Mouse (Mus musculus): ENCODE data around the gene Pxdn. TPM values are rescaled to one million over a fixed set of nuclear protein-coding genes. Genes with fewer than 3 reads are reported as not detected.

The Pxdn gene
- polyA plus RNA-seq, 1 experiment from 2014 or later, result 83.7 TPM

DNA sequence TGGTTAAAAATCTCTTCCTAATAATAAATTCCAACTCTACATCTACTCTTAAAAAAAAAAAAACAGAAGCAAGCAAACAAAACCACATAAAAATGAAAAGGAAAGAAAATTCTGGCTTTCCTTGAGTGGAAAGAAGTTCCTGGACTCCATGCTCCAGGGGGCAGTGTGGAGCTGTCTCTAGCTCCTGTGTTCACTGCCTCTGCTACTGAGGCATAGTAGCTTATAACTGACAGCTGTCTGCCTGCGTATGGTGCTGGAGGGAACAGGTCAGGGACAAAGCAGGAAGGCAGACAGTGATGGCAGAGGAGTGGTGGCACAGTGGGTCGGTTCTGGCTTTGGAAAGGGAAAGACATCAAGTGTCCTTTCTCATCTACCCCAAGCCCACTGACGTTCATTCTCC lies 10.5 kb upstream of the Pxdn start:
- 42% methylated on average over 3 of the region's 3 CpGs for WGBS (ENCODE audit: insufficient replicate concordance)

DNA sequence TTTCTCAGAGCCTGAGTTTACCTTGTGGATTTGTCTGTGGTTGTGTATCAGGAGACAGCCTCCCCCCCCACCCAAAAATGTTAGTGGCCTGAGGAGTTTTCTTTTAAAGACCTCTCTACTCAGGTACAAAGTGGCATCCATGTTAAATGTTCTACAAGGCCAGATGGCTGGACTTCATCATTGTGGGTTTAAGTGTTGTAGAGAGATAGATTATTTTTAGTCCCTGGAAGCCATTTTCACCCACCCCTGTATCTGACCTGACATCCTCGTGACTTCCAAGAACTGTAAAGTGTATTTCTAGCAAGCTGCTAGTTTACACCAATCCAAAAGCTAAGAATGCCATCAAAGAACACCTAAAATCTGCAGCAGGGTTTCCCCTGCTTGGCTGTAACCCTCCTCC lies 6.8 kb upstream of the Pxdn start:
- Histone ChIP-seq H3K9me3 (replicated peaks; ENCODE audit: control insufficient read depth, low read length) (no peaks in the 10 kb centered on the region), H3K36me3 (ENCODE audit: control insufficient read depth, insufficient read depth, low read length) (no peaks in the 10 kb centered on the region), H3K4me2 (no peak overlapping the region), H3K4me1 (ENCODE audit: control insufficient read depth, insufficient read depth, low read length) (peaks cover 6% of the 10 kb centered on the region), H3K27me3 (ENCODE audit: control insufficient read depth, insufficient read depth, low read length) (peaks cover 4% of the 10 kb centered on the region), H3K27ac (ENCODE audit: low read depth, low read length) (no peak overlapping the region), H3K4me3 (ENCODE audit: low read depth, low read length) (no peak overlapping the region), H3K9ac (ENCODE audit: low read depth, low read length) (no peak overlapping the region)
- 42% methylated on average over 1 of the region's 1 CpGs for WGBS (ENCODE audit: insufficient replicate concordance)
- no peak for ATAC-seq (replicated peaks; ENCODE audit: insufficient number of reproducible peaks, low FRiP score, low TSS enrichment)

More for the DNA sequence above, 10.5 kb upstream of the Pxdn start:
- Histone ChIP-seq H3K9me3 (replicated peaks; ENCODE audit: control insufficient read depth, low read length) (no peaks in the 10 kb centered on the region), H3K4me3 (ENCODE audit: low read depth, low read length) (no peak overlapping the region), H3K27ac (ENCODE audit: low read depth, low read length) (no peak overlapping the region), H3K4me2 (no peak overlapping the region), H3K4me1 (ENCODE audit: control insufficient read depth, insufficient read depth, low read length) (peaks cover 6% of the 10 kb centered on the region), H3K27me3 (ENCODE audit: control insufficient read depth, insufficient read depth, low read length) (peaks cover 2% of the 10 kb centered on the region), H3K36me3 (ENCODE audit: control insufficient read depth, insufficient read depth, low read length) (no peaks in the 10 kb centered on the region), H3K9ac (ENCODE audit: low read depth, low read length) (no peak overlapping the region)
- ATAC-seq (replicated peaks; ENCODE audit: insufficient number of reproducible peaks, low FRiP score, low TSS enrichment), result no peak

DNA sequence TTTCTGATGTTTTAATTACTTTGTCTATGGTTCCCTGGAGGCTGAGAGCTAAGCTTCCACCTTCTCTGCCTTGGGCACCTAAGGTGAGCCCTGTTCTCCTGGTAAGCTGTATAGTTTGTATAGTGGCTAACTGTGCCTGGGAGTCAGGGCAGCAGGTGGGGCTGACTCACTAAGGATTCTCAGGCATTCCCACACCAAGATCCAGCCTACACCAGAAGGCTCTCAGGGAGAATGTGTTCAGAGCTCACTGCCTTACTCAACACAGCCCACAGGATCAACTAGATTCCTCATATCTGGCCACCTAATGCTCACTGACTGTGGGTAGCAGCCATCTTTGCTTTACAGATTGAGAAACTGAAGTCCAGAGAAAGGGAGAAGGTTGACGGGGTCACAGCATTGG lies 4.5 kb upstream of the Pxdn start:
- 90% methylated on average over 1 of the region's 1 CpGs for WGBS (ENCODE audit: insufficient replicate concordance)
- H3K9ac ChIP-seq (ENCODE audit: low read depth, low read length), result no peak overlapping the region
- H3K4me3 ChIP-seq (ENCODE audit: low read depth, low read length), result no peak overlapping the region
- 0 out of 2 replicates have a peak, but pooled peaks cover 2% of the 10 kb centered on the region for H3K27me3 ChIP-seq (ENCODE audit: control insufficient read depth, insufficient read depth, low read length)
- ATAC-seq (replicated peaks; ENCODE audit: insufficient number of reproducible peaks, low FRiP score, low TSS enrichment), result no peak
- peaks cover 11% of the 10 kb centered on the region for H3K4me1 ChIP-seq (ENCODE audit: control insufficient read depth, insufficient read depth, low read length)
- no peak overlapping the region for H3K4me2 ChIP-seq
- H3K27ac ChIP-seq (ENCODE audit: low read depth, low read length), result no peak overlapping the region
- no peaks in the 10 kb centered on the region for H3K9me3 ChIP-seq (replicated peaks; ENCODE audit: control insufficient read depth, low read length)
- no peaks in the 10 kb centered on the region for H3K36me3 ChIP-seq (ENCODE audit: control insufficient read depth, insufficient read depth, low read length)

DNA sequence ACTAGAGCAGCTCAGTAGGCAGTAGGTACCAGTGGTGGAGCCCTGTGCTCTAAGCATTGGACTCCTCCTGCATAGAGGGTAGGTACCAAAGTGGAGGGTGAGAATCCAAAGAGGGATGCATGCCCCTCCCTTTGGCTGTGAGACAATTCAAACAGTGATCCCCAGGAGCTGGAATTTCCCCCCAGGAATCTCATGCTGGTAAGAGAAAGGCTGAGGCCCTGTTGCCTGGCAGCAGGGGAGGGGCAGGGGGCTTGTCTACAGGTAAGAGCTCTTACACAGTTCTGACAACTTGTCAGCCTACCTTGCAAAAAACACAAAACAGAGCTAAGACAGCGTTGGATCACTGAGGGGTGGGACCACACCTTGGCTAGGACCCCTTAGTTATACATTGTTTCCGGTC lies 3.9 kb upstream of the Pxdn start:
- WGBS (ENCODE audit: insufficient replicate concordance), result 78% methylated on average over 2 of the region's 2 CpGs
- no peak overlapping the region for H3K9ac ChIP-seq (ENCODE audit: low read depth, low read length)
- no peak for ATAC-seq (replicated peaks; ENCODE audit: insufficient number of reproducible peaks, low FRiP score, low TSS enrichment)

DNA sequence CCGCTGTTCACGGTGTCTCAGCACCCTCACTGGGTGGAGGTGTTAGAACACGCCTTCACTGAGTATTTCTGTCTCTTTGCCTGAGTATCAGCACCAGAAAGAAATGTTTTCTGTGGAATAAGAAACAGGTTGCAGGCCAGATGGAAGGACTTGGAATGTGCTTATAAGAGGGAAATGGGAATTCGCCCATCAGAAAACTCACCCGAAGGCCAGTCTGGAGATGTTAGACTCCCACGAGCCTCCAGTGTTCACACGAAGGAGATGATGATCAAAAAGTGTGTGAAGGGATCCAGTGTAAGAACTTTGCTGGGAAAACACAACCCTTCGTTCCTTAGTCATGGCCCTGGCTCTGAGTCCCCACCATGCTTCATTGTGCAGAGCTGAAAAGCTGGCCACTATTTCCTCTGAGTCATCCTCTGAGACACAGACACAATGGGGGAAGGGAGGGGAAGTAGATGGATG lies 3.3 kb upstream of the Pxdn start:
- Histone ChIP-seq H3K27ac (ENCODE audit: low read depth, low read length) (no peak overlapping the region), H3K9me3 (replicated peaks; ENCODE audit: control insufficient read depth, low read length) (no peaks in the 10 kb centered on the region), H3K4me1 (ENCODE audit: control insufficient read depth, insufficient read depth, low read length) (peaks cover 11% of the 10 kb centered on the region), H3K4me2 (no peak overlapping the region), H3K4me3 (ENCODE audit: low read depth, low read length) (no peak overlapping the region), H3K9ac (ENCODE audit: low read depth, low read length) (no peak overlapping the region), H3K27me3 (ENCODE audit: control insufficient read depth, insufficient read depth, low read length) (0 out of 2 replicates have a peak, but pooled peaks cover 2% of the 10 kb centered on the region), H3K36me3 (ENCODE audit: control insufficient read depth, insufficient read depth, low read length) (no peaks in the 10 kb centered on the region)
- ATAC-seq (replicated peaks; ENCODE audit: insufficient number of reproducible peaks, low FRiP score, low TSS enrichment), result no peak
- 67% methylated on average over 8 of the region's 8 CpGs for WGBS (ENCODE audit: insufficient replicate concordance)

More for the DNA sequence above, 3.9 kb upstream of the Pxdn start:
- 0 out of 2 replicates have a peak, but pooled peaks cover 2% of the 10 kb centered on the region for H3K27me3 ChIP-seq (ENCODE audit: control insufficient read depth, insufficient read depth, low read length)
- no peak overlapping the region for H3K27ac ChIP-seq (ENCODE audit: low read depth, low read length)
- H3K9me3 ChIP-seq (replicated peaks; ENCODE audit: control insufficient read depth, low read length), result no peaks in the 10 kb centered on the region
- no peak overlapping the region for H3K4me2 ChIP-seq
- H3K4me3 ChIP-seq (ENCODE audit: low read depth, low read length), result no peak overlapping the region
- peaks cover 11% of the 10 kb centered on the region for H3K4me1 ChIP-seq (ENCODE audit: control insufficient read depth, insufficient read depth, low read length)
- H3K36me3 ChIP-seq (ENCODE audit: control insufficient read depth, insufficient read depth, low read length), result no peaks in the 10 kb centered on the region

DNA sequence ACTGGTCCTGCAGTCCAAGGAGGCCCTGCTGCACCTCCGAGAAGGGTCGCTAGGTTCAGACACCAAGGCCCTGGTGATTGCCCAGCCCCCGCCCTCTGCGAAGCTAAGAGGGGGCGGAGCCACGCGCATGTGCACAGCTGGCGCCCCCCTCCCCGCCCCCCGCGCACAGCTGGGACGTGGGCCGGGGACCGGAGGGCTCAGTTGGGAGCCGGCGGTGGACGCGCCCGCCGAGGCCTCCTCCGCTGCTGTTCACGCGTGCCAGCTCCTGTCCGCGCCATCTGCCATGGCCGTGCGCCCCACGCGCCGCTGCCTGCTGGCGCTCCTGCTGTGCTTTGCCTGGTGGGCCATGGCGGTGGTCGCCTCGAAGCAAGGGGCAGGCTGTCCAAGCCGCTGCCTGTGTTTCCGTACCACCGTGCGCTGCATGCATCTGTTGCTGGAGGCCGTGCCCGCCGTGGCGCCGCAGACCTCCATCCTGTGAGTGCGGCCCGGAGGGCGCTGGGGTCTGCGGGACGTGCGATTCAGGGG lies 505 bp downstream of the Pxdn start:
- 0 out of 2 replicates have a peak, but pooled peaks cover under 1% of the 10 kb centered on the region for H3K27me3 ChIP-seq (ENCODE audit: control insufficient read depth, insufficient read depth, low read length)
- no peaks in the 10 kb centered on the region for H3K9me3 ChIP-seq (replicated peaks; ENCODE audit: control insufficient read depth, low read length)
- H3K4me2 ChIP-seq, result peak overlapping the region; percentile 81
- no peaks in the 10 kb centered on the region for H3K36me3 ChIP-seq (ENCODE audit: control insufficient read depth, insufficient read depth, low read length)
- H3K9ac ChIP-seq (ENCODE audit: low read depth, low read length), result peak overlapping the region; percentile 81
- H3K27ac ChIP-seq (ENCODE audit: low read depth, low read length), result peak overlapping the region; percentile 78
- H3K4me1 ChIP-seq (ENCODE audit: control insufficient read depth, insufficient read depth, low read length), result peaks cover 33% of the 10 kb centered on the region
- H3K4me3 ChIP-seq (ENCODE audit: low read depth, low read length), result peak overlapping the region; percentile 67
- ATAC-seq (replicated peaks; ENCODE audit: insufficient number of reproducible peaks, low FRiP score, low TSS enrichment), result peak; percentile 77
- WGBS (ENCODE audit: insufficient replicate concordance), result under 1% methylated on average over 38 of the region's 49 CpGs

DNA sequence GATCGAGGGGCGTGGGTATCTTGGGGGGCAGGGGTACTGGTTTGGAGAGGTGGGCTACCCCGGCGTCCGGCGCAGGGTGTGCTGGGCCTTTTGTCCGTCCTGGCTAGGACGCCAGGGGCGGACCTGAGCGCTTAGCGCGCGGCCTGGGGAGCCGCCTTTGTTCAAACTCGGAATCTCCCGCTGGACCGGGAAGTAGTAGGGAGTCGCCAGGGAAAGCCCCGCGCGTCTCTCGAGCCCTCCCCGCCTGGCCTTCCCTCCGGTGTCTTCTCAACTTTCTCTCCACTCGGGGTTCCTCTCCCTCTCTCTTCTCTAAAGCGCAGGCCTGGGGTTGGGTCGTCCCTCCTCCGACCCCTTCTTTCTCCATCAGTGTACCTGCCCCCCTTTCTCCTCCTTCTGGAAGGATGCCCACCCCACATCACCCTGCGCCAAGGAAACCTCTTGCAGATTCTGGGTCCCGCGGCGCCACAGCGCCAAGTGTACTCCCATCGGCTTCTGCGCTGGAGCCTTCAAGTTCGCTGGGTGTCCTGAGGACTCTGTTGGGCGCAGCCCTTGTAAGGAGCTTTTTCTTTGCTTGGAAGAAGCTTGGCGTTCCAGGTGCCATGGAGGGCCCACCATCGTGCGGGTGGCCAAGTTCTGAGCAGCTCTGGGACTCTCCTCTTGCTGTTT lies 1.1 kb downstream of the Pxdn start:
- peaks cover 35% of the 10 kb centered on the region for H3K4me1 ChIP-seq (ENCODE audit: control insufficient read depth, insufficient read depth, low read length)
- H3K9me3 ChIP-seq (replicated peaks; ENCODE audit: control insufficient read depth, low read length), result no peaks in the 10 kb centered on the region

DNA sequence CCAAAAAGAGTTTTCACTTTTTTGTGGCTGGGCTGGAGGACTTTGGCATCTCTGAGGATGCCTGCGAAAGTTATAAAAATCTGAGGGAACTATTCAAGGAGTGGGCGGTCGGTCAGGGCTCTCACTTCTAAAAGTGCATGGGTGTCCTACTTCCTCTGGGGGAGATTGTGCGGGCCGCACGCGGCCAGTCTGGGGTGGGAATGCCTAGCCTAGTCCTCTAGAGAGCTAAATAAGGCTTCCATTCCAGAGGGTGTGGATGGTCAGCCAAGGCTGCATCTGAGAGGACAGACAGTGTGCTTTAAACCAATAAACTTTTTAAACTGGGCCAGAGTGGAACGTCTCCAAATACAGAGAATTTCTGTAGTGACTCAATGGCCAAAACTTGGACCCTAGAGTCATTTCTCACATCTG lies 1.9 kb downstream of the Pxdn start:
- Histone ChIP-seq H3K27me3 (ENCODE audit: control insufficient read depth, insufficient read depth, low read length) (no peaks in the 10 kb centered on the region), H3K9ac (ENCODE audit: low read depth, low read length) (peak overlapping the region; percentile 81), H3K4me2 (peak overlapping the region; percentile 81), H3K27ac (ENCODE audit: low read depth, low read length) (peak overlapping the region; percentile 78), H3K4me1 (ENCODE audit: control insufficient read depth, insufficient read depth, low read length) (peaks cover 39% of the 10 kb centered on the region), H3K36me3 (ENCODE audit: control insufficient read depth, insufficient read depth, low read length) (no peaks in the 10 kb centered on the region; the same call in 1 of the 2 replicates), H3K4me3 (ENCODE audit: low read depth, low read length) (peak overlapping the region; percentile 67), H3K9me3 (replicated peaks; ENCODE audit: control insufficient read depth, low read length) (no peaks in the 10 kb centered on the region)
- 8% methylated on average over 8 of the region's 8 CpGs for WGBS (ENCODE audit: insufficient replicate concordance)
- ATAC-seq (replicated peaks; ENCODE audit: insufficient number of reproducible peaks, low FRiP score, low TSS enrichment), result no peak

More for the DNA sequence above, 1.1 kb downstream of the Pxdn start:
- Histone ChIP-seq H3K9ac (ENCODE audit: low read depth, low read length) (peak overlapping the region; percentile 81), H3K27ac (ENCODE audit: low read depth, low read length) (peak overlapping the region; percentile 78), H3K4me3 (ENCODE audit: low read depth, low read length) (peak overlapping the region; percentile 67), H3K4me2 (peak overlapping the region; percentile 81), H3K36me3 (ENCODE audit: control insufficient read depth, insufficient read depth, low read length) (no peaks in the 10 kb centered on the region), H3K27me3 (ENCODE audit: control insufficient read depth, insufficient read depth, low read length) (no peaks in the 10 kb centered on the region)
- WGBS (ENCODE audit: insufficient replicate concordance), result under 1% methylated on average over 37 of the region's 40 CpGs
- ATAC-seq (replicated peaks; ENCODE audit: insufficient number of reproducible peaks, low FRiP score, low TSS enrichment), result peak; percentile 43
